Mouse (Mus musculus) erythroblast, embryonic 14.5 days (primary cell): Measurements from ENCODE around the gene Rtp4.

Source experiments
- GATA1 ChIP-seq: IDR thresholded peaks from 2 replicates; pipeline ENCODE4 v1.6.1; 2012; ENCODE audit warnings: low read length, inconsistent platforms, mixed read lengths
- TAL1 ChIP-seq: IDR thresholded peaks from 3 replicates; pipeline ENCODE4 v1.6.1; 2012; ENCODE audit warnings: low read length, inconsistent platforms, mixed read lengths

GRCm38 (mm10) chr16:23550346-23550980 lies 30.4 kb downstream of the Rtp4 start:
- TF ChIP-seq GATA1 (no peak), TAL1 (no peak)
